Mouse (Mus musculus): ENCODE data around the gene Faap100.
"Not testable (repeated sequence)": the region's sequence is repeated elsewhere in the genome, so short reads cannot be mapped to it uniquely, and the experiment has no call there.

Faap100 gene

GRCm38 (mm10) chr11:120378611-120379540 is at the start of gene Faap100:
TSS of gene Faap100 (minus strand) at chr11:120378764.
- DNase-seq (ENCODE audit: low spot score), result peak; percentile 91

GRCm38 (mm10) chr11:120426727-120427126 is 48.2 kb upstream of the Faap100 start:
- DNase-seq (ENCODE audit: low spot score), result no peak

GRCm38 (mm10) chr11:120423569-120424295 is 45.2 kb upstream of the Faap100 start:
- peak; percentile 37 for DNase-seq (ENCODE audit: low spot score)

GRCm38 (mm10) chr11:120422651-120423568 is 44.3 kb upstream of the Faap100 start:
- no peak for DNase-seq (ENCODE audit: low spot score)

GRCm38 (mm10) chr11:120418592-120418991 is 40.0 kb upstream of the Faap100 start:
- no peak for DNase-seq (ENCODE audit: low spot score)

DNA sequence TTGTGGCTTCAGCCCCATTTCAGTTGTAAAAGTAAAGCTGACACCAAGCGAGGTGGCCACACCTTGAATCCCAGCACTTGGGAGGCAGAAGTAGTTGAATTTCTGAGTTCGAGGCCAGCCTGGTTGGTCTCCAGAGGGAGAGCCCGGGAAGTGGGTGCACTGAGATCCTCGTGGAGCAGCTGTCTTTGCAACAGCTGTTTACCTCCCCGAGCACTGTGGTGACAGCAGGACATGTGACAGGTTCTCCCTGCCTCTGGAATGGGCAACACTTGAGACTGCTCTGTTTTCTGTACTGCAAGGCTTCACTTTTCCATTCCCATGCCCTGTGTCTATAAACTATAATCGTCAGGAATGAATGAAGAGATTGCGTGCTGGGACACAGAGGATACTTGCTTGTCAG is 39.3 kb upstream of the Faap100 start:
- DNase-seq (ENCODE audit: low spot score), result no peak

GRCm38 (mm10) chr11:120413621-120414020 is 35.1 kb upstream of the Faap100 start:
- DNase-seq (ENCODE audit: low spot score), result not testable (repeated sequence)

DNA sequence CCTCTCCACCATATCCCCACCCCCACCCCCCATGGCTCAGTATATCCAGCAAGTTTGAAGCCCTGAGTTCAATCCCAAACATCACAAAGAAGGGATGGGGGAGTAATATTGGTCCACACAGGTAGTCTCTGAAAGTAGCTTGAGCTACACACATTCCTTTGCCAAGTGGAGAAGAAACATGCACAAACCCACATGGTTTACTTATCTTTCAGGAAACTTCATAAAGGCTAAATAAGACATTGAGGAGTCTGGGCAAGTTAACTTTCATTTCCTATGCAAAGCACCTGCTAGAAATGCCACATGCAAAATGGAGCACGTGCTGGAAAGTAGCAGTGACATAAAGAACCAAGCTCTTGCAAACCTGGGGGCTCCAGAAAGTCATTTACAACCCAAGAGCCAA is 27.9 kb upstream of the Faap100 start:
- DNase-seq (ENCODE audit: low spot score), result no peak

- no peak for DNase-seq (ENCODE audit: low spot score)
Observed at GRCm38 (mm10) chr11:120405867-120406266, 27.3 kb upstream of the Faap100 start.

GRCm38 (mm10) chr11:120404814-120405213 is 26.2 kb upstream of the Faap100 start:
- no peak for DNase-seq (ENCODE audit: low spot score)

- no peak for DNase-seq (ENCODE audit: low spot score)
Observed at GRCm38 (mm10) chr11:120399319-120399718, 20.8 kb upstream of the Faap100 start.

DNA sequence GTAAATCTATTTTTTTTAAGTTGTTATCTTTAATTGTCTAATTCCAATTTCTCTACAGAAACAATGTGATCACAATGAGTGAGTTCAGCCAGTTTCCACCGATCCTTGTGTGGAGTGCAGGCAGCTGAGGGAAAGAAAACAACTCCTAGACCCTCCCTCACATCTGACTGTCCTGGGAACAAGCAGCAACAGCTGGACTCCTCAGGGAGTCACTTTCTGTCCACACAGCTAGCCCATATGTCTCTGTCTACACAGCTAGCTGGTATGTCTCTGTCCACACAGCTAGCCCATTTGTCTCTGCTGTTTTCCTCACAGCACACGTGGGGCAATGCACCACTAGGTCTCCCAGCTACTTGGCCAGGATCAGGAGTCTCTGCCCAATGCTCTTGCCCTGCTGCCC is 19.0 kb upstream of the Faap100 start:
- DNase-seq (ENCODE audit: low spot score), result no peak

DNA sequence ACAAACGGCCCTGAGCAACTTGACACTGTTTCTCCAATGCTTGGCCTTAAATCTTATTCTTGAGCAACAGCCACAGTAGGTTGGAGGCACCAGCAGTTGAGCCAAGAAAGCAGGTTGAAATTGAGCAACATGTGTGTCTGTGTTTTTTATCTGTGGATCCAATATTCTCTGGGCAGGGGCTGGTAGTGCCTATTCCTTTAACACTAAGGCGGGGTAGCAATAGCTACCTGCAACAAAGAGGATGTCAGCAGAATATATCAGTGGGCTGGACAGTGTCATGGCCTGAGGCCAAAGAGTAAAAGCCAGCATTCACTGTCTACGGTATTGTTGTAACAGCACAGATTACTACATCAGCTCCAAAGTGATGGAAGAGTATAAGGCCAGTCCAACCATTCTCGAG is 17.1 kb upstream of the Faap100 start:
- DNase-seq (ENCODE audit: low spot score), result no peak

- no peak for DNase-seq (ENCODE audit: low spot score)
Observed at GRCm38 (mm10) chr11:120388580-120388979, 10.0 kb upstream of the Faap100 start.

DNA sequence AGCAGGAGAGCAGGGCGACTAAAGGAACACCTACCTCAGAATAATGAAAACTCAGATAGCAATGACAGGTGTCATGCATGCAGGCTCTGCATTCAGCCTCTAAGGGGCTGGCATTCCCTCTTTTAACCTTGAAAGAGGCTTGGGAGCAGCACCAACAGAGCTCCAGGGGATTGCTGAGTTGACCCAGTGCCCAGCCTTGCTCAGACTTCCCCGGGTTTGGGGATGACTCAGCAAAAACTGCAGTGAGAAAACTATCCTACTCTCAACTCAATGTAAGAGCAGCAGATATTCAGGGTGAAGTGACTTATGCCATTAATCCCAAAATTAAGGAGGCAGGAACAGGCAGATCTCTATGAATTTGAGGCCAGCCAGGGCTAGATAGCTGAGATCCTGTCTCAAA is 8.6 kb upstream of the Faap100 start:
- DNase-seq (ENCODE audit: low spot score), result no peak

DNA sequence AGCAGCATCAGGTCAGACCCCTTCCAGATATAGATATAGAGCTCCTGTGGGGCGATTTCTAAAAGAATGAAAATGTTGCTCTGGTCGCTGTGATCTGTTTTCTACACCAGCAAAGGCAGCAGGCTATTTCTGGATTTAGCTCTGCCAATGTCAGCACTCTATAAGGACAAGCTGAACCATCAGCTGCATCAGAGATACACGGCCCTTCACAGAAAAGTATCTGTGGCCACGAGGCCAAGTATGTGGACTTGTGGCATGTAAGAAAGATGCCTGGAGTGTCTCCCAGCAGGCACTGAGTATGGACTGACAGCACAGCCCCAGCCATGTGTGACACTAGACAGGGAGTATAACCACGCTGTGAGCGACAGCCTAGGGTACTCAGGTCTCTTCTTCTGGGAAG is 8.1 kb upstream of the Faap100 start:
- no peak for DNase-seq (ENCODE audit: low spot score)

GRCm38 (mm10) chr11:120382509-120382908 is 3.9 kb upstream of the Faap100 start:
- DNase-seq (ENCODE audit: low spot score), result no peak

DNA sequence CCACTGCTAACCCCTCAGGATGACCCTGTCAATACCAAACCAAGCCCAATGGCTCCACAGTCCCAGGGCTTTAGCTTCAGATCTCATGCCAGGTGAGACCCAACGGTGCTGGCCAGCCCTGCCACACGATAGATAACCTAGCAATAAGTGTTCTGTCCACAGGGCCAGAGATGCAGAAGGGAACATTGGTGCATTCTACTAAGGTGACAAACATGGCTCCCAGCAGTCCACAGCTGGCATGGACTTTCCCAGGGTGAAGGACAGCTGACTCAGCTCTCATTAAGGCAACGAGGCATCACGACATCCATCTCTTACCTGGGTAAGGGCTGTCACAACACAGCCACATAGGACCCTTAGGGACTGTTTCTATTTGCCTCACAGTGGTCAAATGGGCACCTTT is 2.6 kb upstream of the Faap100 start:
- no peak for DNase-seq (ENCODE audit: low spot score)

DNA sequence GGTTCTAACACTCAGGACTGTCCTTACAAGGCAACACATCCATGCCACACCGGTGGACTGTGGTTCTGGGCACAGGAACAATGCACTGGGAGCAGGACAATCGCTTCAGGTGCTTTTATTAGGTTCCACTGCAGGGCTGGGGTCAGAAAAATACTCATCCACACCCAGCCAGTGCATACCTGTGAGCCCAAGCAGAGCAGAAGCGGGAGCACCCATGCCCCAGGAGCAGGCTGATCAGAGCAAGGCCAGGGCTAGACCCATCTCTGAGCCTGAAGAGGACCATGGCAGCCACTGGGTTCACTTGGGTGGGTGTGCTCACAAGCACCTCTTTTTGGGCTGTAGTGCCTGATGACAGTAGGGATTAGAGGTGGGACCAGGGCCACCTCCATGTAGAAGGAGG is 1.7 kb upstream of the Faap100 start:
- no peak for DNase-seq (ENCODE audit: low spot score)

GRCm38 (mm10) chr11:120378031-120378610 is 443 bp downstream of the Faap100 start:
- peak; percentile 63 for DNase-seq (ENCODE audit: low spot score)

DNA sequence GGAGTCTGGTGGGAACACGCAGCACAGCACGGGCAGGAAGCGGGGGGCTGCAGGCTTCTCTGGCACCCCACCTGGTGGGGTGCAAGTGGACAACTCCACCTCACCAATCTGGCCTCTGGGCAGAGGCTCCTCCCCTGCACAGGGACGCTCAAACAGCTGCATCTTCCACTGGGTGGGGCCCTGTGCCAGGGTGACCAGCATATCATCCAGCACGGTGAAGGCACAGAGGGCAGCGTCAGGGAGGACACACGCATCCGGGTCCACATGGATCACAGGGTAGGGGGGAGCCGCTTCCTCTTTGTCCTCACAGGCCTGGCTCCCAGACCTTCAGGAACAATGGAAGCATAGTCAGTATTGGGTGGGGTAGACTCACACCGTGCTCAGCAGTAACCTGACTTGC is 1.2 kb downstream of the Faap100 start:
- no peak for DNase-seq (ENCODE audit: low spot score)

Data from lung, postnatal 25 days (tissue).